Mouse (Mus musculus): ENCODE data around the gene Krt2.
A peak's percentile ranks its signal among the peaks of the same experiment; 100 is the strongest.

Gene Krt2

DNA sequence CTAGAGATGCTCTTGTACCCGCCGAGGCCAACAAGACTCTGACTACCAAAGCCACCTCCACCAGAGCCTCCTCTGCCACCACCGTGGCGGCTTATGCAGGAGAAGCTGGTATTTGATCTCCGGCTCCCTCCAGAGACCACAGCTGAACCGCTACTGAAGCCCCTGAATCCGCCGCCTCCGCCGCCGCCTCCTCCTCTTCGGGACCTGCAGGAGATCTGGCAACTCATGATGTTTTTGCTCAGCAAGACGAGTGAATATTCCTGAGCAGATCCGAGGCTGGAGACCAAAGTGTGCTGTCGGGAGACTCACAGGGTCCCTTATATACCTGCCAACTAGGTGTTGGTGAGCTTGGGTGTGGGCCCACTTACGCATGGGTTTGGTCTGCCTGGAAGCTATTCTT lies at the start of gene Krt2:
TSS of gene Krt2 (minus strand) at position 295 of the 400 bp plus-strand sequence.
- no peak for DNase-seq (ENCODE audit: low read depth, low spot score)

DNA sequence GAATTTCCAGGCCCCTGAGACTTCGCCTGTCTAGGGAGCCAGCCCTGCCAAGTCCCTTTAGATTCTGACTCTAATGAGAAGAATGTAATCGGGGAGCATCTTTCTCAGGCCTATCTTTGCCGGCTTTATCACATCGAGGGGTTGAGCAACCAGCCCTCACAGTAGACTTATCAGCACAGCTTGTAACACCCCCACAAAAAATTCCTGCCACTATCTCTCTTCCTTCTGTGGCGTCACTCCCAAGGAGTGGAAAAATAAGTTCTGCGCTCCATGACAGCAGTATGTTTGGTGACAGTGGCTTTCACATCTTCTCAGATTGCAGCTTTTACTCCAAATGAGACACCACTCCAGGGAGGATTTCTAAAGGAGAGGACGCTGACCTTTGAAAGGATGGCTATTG lies 48.8 kb upstream of the Krt2 start:
- peak; percentile 73 for DNase-seq (ENCODE audit: low read depth, low spot score)

DNA sequence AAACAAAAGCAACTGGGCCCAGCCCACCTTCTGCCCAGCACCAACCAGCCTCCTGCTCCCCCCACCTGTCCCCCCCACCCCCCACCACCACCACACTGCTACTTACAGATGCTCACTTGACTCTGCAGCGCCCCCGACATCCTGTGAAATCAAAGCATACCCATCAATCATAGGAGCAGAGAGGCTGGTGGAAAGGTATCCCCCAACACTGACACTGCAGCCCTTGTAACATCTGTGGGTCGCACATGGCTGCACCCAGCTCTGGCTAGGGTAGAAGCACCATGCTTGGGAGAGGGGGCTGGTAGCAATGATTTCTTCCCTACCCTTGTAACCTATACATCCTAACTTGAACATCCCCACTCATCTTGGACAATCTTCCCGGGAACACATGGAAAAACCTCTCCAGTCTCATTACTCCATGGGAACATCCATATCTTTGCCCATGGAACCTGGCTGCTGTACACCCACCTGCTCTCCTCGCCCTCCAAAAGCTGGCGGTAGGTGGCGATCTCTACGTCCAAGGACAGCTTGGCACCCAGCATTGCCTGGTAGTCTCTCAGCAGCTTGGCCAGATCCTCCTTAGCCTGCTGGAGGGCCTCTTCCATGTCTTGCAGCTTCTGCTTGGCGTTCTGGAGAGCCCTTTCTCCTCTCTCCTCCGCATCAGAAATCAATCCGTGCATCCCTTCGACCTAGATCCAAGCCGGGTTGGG lies 42.6 kb upstream of the Krt2 start:
- no peak for DNase-seq (ENCODE audit: low read depth, low spot score)

DNA sequence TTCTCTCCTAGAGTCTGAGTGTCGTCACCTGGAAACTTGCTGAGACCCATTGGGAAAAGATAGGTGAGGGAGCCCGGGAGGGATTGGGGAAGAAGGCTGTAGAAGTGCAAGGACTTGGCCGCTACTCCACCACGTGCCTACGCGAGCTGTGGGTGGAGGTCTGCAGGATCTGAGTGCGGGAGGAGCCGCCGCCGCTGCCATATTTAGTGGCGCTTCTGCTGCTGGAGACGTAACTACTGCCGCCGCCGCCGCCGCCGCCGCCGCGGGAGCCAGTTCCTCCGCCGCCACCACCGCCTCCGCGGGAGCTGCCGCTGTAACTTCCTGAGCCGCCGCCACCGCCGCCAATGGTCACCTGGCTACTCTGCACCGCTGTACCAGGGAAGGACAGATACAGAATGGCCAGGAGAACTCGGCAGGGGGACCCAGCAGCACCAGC lies 41.8 kb upstream of the Krt2 start:
- DNase-seq (ENCODE audit: low read depth, low spot score), result peak; percentile 56

DNA sequence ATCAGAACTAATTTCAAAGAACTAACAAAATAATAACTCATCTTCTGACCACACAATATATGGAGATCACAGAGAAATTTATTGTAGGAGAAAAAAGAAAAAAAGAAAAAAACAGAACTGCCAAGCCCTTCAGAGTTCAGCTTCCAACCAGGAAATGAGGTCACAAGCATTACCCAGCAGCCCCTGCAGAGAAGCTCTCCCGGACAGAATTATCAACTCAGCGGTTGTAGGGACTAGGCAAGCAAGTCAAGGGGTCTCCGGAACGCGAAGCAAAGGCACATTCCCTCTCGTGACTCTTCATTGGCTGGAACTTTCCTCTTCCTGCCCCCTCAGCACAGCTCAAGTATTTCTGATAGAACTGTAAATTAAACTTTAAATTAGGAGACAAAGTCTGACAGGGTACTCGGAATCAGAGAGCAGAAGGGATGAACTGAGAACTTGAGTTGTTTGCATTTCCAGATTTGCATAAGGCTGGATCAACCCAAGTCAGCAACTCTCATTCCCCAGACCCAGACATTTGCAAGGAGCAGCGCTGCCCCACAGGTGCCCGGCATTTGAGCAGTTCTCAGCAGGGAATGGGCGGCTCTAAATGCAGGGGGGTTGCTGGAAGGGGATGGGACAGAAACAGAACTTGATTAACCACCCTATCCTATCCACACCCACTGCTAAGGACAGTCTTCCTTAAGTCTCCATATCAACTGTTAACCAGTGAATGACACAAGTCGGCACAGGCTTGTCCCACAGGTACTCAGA lies 40.9 kb upstream of the Krt2 start:
- no peak for DNase-seq (ENCODE audit: low read depth, low spot score)

DNA sequence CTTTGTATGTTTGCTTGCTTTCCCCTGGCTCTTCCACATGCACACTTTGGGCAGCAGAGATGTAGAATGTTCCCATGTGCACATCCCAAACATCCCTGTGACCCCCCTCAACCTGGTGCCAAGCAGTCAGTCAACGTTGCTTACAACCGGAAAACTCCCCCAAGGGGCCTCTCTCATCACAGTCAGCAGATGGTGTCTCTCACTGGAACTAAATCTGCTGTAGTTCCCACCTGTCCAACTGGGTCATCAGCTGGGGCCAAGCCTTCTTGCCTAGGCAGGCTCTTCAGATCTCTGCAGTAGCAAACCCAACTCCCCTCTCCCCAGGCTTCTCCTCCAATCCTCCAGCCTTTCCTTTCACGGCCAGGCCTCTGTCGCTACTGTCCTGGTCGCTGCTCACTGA lies 38.7 kb upstream of the Krt2 start:
- no peak for DNase-seq (ENCODE audit: low read depth, low spot score)

DNA sequence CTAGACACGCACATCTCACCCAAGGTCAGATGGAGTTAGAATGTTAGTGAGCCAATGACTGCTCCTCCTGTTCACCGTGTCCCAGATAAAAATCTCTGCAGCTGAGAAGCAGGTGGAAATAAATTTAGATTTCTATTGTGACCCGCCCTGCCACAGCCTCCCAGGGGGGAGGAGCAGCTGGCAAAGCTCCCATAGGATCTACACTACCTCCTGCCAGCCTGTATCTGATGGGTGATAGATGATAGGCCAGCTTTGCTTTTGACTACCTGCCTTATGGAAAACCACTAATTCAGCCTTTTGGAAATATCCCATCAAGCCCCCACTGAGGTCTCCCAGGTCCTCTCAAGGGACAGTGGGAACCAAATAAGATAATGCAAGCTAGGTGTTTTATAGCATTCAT lies 37.8 kb upstream of the Krt2 start:
- no peak for DNase-seq (ENCODE audit: low read depth, low spot score)

DNA sequence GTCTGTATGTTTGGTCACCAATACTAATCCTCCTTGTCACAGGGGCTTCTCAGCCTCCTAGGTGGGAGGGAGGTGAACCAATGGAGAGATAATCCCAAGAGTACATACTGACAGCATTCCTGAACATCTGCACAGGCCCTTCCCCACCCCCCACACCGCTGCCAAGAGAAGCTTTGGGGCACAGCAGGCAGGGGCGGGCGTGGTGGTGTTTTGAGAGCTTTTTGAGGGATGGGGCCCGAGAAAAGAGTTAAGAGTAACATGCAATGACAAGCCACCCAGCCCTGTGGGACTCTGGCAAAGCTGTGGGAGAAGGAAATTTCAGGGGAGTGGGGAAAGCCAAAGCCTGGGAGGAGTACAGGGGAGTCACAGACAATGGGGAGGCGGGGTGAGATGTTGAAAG lies 36.3 kb upstream of the Krt2 start:
- no peak for DNase-seq (ENCODE audit: low read depth, low spot score)

DNA sequence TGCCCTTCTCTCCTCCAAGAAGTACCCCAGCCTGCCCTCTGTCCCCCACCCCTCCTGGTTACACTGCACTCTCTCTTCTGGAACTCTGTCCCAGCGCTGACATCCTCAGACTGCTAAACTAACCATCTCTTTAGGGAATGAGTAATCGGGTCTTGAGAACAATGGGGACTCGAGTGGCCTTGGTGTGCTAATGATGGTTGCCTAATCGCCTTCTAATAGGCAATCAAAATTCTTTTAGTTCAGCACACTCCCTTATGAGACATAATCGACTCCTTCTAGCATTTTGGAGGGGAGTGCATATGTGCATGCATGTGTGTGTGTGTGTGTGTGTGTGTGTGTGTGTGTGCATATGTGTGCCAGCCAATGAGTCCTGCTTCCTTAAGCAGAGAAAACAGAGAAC lies 34.6 kb upstream of the Krt2 start:
- no peak for DNase-seq (ENCODE audit: low read depth, low spot score)

DNA sequence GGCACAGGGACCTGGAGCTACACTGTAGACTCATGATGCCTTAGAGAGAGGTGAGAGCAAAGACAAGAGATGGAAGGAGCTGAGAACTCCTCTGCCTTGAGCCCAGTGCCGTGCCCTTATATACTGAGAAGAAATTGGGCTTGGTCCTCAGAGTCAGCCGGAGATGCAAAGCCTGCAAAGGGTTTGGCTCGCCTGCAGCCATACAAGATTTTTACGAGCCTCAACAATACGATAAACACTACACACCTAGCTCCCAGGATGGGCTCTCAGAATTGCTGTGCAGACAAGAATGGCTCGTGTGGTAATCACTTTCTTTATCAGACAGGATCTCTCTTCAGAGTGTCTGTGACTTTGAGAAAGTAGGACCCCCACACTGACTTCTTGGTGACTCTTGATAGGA lies 32.7 kb upstream of the Krt2 start, which contains the start of gene Krt1:
TSS of gene Krt1 (minus strand) at position 101 of the 400 bp plus-strand sequence.
- no peak for DNase-seq (ENCODE audit: low read depth, low spot score)

DNA sequence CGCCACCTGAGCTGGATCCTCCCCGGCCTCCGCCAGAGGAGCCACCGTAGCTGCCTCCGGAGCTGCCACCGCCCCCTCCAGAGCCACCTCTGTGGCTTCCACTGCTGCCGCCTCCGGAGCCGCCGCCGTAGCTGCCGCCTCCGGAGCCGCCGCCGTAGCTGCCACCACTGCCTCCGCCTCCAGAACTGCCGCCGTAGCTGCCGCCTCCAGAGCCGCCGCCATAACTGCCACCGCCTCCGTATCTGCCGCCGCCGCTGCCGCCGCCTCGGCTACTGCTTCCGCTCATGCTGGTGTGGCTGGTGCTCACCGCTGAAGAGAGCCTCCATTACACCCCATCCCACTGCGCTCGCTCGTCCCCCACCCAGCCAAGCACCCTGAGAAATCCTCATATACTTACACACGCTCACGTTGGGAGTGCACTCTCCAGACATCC lies 28.0 kb upstream of the Krt2 start:
- DNase-seq (ENCODE audit: low read depth, low spot score), result peak; percentile 49

DNA sequence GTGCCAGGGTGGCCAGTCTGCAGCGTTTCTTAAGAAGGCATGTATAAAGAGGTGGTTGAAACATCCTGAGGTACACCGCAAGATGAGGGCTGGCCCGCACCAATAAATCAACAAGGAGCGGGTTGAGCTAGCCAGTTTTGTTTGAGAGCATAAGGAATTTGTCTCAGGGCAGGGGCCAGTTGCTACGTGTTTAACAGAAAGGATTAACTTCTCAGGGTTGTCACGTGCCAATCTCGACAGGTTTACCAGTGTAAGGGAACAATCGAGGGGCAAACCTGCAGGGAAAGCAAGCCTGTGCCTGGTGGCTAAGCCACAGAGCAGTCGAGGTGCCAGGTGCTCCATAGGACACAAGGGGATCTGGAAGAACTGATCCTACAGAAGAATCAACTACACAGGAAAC lies 25.2 kb upstream of the Krt2 start:
- no peak for DNase-seq (ENCODE audit: low read depth, low spot score)

DNA sequence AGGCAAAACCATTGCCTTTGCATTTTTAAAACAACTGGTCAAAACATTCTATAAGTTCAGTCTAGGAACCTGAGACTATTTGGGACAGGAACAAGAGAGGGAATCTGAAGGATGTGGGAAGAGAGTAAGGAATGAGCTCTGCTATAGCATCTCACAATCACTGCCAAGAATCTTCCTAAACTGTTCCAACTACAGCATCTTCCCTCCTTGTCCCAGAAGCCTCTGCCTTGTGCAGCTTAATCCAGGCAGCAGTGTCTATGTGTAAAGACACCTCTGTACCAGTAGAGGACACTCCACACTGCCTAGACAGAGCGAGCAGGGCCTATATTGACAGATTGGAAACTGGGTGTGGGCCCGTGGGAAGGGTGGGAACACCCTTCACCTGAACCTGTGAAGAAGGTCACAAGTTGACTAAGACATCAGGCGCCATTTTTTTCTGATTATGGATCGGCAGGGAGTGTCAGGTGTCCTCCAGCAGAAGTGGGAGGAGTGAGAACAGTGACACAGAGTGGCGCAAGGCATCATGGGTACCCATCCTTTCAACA lies 16.9 kb upstream of the Krt2 start:
- DNase-seq (ENCODE audit: low read depth, low spot score), result no peak

DNA sequence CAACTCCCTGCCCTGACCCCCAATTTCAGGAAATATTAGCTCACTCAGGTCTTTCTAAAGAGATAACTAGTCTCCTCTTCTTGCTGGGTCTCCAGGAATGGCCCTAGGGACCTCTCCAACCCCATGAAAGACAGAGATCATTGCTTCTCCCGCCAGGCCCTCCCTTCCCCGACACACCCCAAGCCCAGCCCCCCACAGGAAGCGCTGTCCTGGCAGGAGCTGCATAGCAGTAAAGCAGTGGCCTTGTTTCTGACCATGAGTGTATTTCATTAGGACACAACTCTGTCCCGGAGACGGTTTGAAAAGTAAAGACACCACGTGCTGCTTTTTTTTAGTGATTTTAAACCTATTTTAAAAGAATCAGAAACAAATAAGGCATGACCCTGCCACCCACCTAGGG lies 15.2 kb upstream of the Krt2 start:
- no peak for DNase-seq (ENCODE audit: low read depth, low spot score)

DNA sequence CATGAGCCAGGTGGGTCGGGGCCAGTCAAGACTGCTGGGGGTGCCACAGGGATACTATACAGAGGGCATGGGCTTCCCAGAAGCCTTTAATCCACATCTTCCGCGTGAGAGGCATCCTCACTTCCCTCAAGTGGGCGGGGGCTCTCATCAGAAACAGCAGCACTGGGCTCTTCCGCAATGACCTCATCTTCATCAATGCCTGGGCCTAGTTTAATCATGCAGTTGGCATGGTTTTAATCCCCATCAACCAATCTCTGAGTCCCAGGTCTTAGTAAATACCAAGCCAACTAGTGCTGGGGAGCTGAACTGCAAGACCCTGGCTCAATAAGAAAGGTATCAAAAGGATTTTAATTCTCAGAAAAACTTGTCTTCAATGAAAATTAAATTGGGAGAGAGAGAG lies 11.5 kb upstream of the Krt2 start:
- DNase-seq (ENCODE audit: low read depth, low spot score), result no peak

DNA sequence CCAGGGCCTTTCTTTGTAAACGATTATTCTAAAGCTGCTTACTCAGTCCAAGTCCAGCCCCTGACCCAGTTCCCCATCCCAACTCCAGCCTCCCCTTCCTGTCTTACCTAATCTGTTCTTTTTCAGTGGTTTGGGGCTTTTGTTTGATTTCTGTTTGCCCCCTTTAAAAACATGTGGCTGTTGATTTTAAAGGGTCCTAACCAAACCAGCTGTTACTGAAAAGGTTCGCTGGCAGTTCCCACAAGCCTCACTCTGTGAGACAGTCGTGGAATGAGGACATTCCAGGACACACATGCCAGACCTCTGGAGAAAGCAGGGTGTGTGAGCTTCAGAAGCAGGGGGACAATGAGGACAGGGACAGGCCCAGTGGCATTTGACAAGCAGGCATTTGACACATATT lies 3.8 kb upstream of the Krt2 start:
- no peak for DNase-seq (ENCODE audit: low read depth, low spot score)

DNA sequence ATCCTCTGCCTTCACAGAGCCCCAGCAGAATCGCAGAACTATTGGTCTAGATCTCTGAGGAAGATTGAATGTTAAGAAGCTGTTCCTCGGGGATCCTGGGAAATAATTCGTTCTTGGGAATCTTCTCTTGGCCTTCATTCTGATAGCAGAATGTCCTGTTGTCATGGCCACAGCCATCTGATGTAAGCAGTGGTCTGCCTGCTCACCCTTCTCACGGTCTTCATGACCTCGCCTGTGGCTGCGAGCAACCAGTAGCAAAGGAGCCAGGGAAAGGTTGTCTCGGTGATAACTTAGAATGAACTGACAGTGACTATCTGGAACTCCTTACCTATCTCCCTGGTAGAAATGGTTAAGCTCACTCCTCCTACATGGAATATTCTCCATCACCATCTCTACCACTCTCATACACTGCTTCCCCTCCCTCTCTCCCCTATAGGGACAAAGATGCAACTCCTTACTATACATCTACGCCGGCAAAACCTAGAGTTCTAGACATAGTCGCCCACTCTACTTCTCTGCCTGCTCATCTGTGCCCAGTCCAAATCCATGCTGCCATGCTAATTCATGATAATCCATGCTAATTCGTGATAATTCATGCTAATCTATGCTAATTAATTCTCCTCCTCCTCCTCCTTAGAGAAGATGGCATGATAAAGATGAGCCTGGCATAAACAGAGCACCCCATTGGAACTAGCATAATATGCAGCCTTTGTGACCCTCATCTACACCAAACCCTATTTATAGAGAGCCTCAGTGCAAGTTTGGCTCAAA lies 14.7 kb downstream of the Krt2 start:
- DNase-seq (ENCODE audit: low read depth, low spot score), result peak; percentile 77

DNA sequence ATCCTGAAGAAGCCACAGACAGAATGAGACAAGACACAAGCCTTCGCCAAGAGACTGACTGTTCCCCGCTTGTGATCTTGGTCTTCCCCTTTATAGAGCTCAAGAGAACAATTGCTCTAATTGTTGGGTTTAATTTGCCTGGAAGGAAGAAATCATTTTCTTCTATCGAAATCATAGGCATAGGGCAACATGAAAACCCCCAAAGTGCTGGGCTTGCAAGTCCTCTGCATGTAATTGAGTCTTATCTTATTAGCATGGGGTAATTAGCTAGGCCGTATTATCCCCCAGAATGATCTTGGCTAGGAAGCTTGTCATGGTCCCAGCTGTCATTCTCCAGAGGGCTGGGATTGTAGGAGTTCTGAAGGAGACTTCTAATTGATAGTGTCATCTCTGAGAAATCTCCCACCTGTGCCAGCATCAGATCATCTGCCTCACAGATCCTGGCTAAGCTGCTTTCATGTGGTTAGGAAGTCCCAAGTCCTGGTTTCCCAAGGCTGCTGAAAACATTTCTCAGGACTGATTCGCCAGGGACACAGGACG lies 15.6 kb downstream of the Krt2 start, which contains the start of gene Krt73:
TSS of gene Krt73 (minus strand) at position 51 of the 540 bp plus-strand sequence.
- DNase-seq (ENCODE audit: low read depth, low spot score), result peak; percentile 11

DNA sequence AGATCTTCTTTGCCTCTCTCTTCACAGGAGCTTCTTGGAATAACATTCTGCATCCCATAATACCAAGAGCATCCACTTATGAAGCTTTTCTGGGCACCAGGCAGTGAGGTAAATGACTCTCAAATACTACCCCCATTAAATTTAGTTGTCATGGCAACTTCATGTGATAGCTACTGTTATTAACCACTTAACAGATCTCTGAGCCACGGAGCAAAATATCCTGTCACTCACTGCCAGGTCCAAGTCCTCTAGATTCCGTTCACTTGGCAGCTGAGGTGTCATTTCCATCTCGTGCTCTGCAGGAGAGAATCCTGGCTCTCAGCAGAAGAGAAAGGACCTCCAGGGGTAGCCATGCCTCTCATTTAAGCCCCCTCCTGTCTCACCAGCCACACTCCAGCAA lies 27.1 kb downstream of the Krt2 start:
- DNase-seq (ENCODE audit: low read depth, low spot score), result peak; percentile 26

DNA sequence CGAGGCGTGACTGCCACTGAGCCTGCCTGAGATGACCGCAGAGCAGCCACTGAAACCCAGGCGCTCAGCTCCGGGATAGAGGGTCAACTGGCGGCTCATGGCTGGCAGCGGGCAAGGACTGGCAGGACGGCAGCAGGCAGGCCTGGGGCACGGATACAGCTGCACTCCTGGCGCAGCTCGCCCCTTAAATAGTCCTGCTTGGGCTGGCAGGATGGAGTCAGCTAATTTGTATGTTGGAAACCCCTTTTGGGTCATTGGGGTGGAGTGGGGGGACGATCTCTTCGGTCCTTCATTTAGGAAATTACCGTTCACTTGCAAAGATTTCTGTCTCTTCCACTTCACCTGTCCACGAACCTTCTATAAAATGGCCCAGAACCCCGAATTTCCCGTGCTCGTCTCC lies 31.6 kb downstream of the Krt2 start, which contains the start of gene Krt72:
TSS of gene Krt72 (minus strand) at position 101 of the 400 bp plus-strand sequence.
- no peak for DNase-seq (ENCODE audit: low read depth, low spot score)

DNA sequence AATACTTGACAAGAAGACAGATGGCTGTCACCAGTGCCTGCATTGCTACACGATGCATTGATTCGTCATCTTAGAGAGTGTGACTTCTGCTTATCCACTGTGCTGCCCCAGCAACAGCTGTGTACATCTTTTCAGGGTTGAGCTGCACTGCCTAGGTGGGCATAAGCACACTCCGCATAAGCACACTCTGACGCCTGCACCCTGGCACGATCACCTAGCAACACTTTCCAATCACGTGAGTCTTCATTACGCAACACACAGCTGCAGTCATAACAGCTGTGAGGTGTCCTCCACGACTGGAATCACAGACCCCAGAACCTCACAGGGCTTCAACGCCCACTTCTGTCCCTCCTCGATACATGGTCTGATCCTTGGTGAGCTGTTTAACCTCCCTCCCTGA lies 44.5 kb downstream of the Krt2 start:
- DNase-seq (ENCODE audit: low read depth, low spot score), result peak; percentile 35

DNA sequence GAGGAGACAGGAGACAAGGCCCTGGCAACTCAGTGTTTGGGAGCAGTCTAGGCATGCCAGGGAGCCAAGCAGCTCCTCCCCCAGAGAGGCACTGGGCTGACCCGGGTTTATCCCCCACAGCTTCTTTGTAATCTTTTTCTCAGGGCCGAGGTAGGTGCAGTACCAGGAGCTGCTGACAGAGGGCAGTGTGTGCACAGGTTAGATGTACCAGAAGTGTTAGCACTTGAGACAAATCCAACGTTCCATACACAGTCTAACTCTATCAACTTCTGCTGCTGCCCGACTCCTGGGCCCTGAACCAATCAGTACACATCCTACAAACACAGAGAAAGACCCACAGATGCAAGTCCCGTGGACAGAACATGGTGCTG lies 45.3 kb downstream of the Krt2 start:
- peak; percentile 83 for DNase-seq (ENCODE audit: low read depth, low spot score)
